12 mouse cellular contexts compared by ENCODE assay signal in the genomic region with DNA sequence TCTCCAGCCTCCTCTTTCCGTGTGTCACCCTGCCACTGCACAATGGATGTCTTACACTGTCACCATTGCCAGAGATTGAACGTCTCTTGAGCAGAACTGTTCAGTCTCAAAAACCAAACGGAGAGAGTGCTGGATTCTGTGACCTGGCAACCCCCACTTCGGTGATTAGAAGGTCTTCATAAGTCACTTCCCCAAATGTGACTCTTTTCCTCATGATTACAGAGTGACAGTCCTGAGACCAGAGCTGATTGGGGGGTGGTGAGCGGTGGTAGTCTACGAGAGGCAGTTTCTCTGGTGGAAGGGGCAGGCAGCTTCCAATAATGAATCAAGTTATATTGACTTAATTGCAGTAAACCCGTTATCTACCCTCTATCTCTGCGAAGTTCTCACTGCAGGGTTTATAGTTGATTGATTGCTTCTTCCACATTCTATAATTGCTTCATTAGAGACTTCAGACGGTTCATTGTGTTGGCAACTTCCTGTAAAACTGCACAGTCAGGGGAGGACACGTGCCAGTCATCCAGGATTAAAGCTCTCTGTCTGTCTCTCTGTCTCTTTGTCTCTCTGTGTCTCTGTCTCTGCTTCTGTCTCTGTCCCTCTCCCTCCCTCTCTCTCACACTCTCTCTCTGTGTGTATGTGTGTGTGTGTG.
"Had no signal": no experiment of that assay in that cellular context is flagged by ENCODE, and none has a peak within 500 bp of the region (broad histone marks: within the 10 kb centered on the region; RNA-seq: fewer than 3 reads in every experiment).

No protein-coding gene starts in this region.

- H3K36me3 ChIP-seq: limb, embryonic 13.5 days; midbrain, embryonic 12.5 days; neural tube, embryonic 15.5 days had no signal

- ATAC-seq: intestine, postnatal 0 days had no signal

- H3K27me3 ChIP-seq: limb, embryonic 13.5 days; megakaryocyte, embryonic 14.5 days; midbrain, embryonic 12.5 days; neural tube, embryonic 15.5 days had no signal

- H3K9me3 ChIP-seq: limb, embryonic 13.5 days; midbrain, embryonic 12.5 days; neural tube, embryonic 15.5 days had no signal

- H3K4me2 ChIP-seq: limb, embryonic 13.5 days; midbrain, embryonic 12.5 days; neural tube, embryonic 15.5 days had no signal

- H3K9ac ChIP-seq: limb, embryonic 13.5 days; liver, embryonic 14.5 days; midbrain, embryonic 12.5 days; neural tube, embryonic 15.5 days had no signal

- H3K27ac ChIP-seq: limb, embryonic 13.5 days; liver, embryonic 14.5 days; midbrain, embryonic 12.5 days; neural tube, embryonic 15.5 days had no signal

- H3K4me3 ChIP-seq: limb, embryonic 13.5 days; megakaryocyte, embryonic 14.5 days; midbrain, embryonic 12.5 days; myocyte; neural tube, embryonic 15.5 days had no signal

- H3K4me1 ChIP-seq: midbrain, embryonic 12.5 days; neural tube, embryonic 15.5 days had no signal

- DNase-seq: kidney, adult 8-10 months; kidney, postnatal 25 days; left cerebral cortex, postnatal 4 days; lung, adult 18-20 months; right cerebral cortex, postnatal 14 days had no signal
